In the genomic region with DNA sequence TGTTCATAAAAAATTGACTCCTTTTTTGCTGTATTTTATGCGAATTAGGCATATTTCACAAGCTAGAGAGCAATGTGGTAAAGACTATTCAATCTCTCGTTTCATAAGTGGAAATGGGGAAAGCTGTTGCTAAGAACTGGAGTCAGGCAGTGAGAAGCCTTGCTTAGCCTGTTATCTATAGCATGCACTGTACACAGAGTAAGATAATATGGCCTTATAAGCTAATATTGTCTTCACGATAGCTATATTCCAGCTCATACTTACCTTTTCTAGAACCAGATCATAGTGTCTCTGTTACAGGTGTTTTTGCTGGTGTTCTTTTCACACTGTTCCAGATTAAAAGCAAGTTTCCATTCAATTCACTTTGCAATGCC, we compare ENCODE assay signal across 7 mouse cellular contexts. TPM values are rescaled to one million over a fixed set of nuclear protein-coding genes. Genes with fewer than 3 reads are reported as not detected.
DNase-seq lines count a peak whose midpoint lies in the region; ATAC-seq and TF ChIP-seq lines count a peak whose summit lies in the region.

No protein-coding gene starts in this region.

- no peak for DNase-seq in layer of hippocampus, adult 2 months (ENCODE audit: low spot score in 2 of 2)
- no peak for DNase-seq in layer of hippocampus, postnatal 14 days (ENCODE audit: low spot score in 2 of 2)
- DNase-seq in embryonic facial prominence, embryonic 14.5 days (ENCODE audit: low spot score) = no peak
- no peak for DNase-seq in limb, embryonic 10.5 days (ENCODE audit: low spot score)
- no peak for DNase-seq in embryo, embryonic 10 days (ENCODE audit: low spot score)
- no peak for DNase-seq in ovary, adult 18-20 months (ENCODE audit: low spot score)

- H3K27me3 ChIP-seq in embryonic facial prominence, embryonic 14.5 days (replicated peaks; ENCODE audit: control insufficient read depth, insufficient read depth, low read length) = no peaks in the 10 kb centered on the region
- H3K27me3 ChIP-seq in limb, embryonic 10.5 days (ENCODE audit: low read depth, poor library complexity, severe bottlenecking) = no peaks in the 10 kb centered on the region
- H3K27me3 ChIP-seq in neural tube, embryonic 13.5 days = no peaks in the 10 kb centered on the region

- no peaks in the 10 kb centered on the region for H3K36me3 ChIP-seq in embryonic facial prominence, embryonic 14.5 days (ENCODE audit: control insufficient read depth, insufficient read depth, low read length)
- no peaks in the 10 kb centered on the region for H3K36me3 ChIP-seq in limb, embryonic 10.5 days
- no peaks in the 10 kb centered on the region for H3K36me3 ChIP-seq in neural tube, embryonic 13.5 days

- no peak for TF ChIP-seq CTCF in layer of hippocampus, adult 2 months (conservative IDR thresholded peaks at IDR 0.05)

- 62% methylated on average over 3 of the region's 3 CpGs for WGBS in embryonic facial prominence, embryonic 14.5 days
- WGBS in limb, embryonic 10.5 days = 73% methylated on average over 3 of the region's 3 CpGs
- 62% methylated on average over 3 of the region's 3 CpGs for whole genome bisulfite sequencing in neural tube, embryonic 13.5 days

- peak overlapping the region; percentile 60 for H3K4me2 ChIP-seq in embryonic facial prominence, embryonic 14.5 days (ENCODE audit: low read depth, low read length)
- H3K4me2 ChIP-seq in neural tube, embryonic 13.5 days = peak overlapping the region; percentile 62

- H3K27ac ChIP-seq in layer of hippocampus, adult 2 months = peak overlapping the region; percentile 99
- no peak overlapping the region for H3K27ac ChIP-seq in embryonic facial prominence, embryonic 14.5 days (replicated peaks; ENCODE audit: low read depth, low read length)
- H3K27ac ChIP-seq in limb, embryonic 10.5 days = no peak overlapping the region
- H3K27ac ChIP-seq in neural tube, embryonic 13.5 days (replicated peaks) = no peak overlapping the region

- H3K4me3 ChIP-seq in layer of hippocampus, adult 2 months = peak overlapping the region; percentile 94
- H3K4me3 ChIP-seq in embryonic facial prominence, embryonic 14.5 days (ENCODE audit: low read depth, low read length) = peak overlapping the region; percentile 81; the same call in 1 of the 2 replicates
- peak overlapping the region; percentile 93 for H3K4me3 ChIP-seq in limb, embryonic 10.5 days
- peak overlapping the region; percentile 75 for H3K4me3 ChIP-seq in neural tube, embryonic 13.5 days

- peaks cover 6% of the 10 kb centered on the region; the same call in 1 of the 2 replicates for H3K4me1 ChIP-seq in embryonic facial prominence, embryonic 14.5 days (ENCODE audit: control insufficient read depth, insufficient read depth, low read length)
- 0 out of 2 replicates have a peak, but pooled peaks cover 7% of the 10 kb centered on the region for H3K4me1 ChIP-seq in limb, embryonic 10.5 days
- peaks cover 29% of the 10 kb centered on the region for H3K4me1 ChIP-seq in neural tube, embryonic 13.5 days (replicated peaks)

- ATAC-seq in embryonic facial prominence, embryonic 14.5 days (ENCODE audit: low read depth) = no peak
- ATAC-seq in neural tube, embryonic 13.5 days (ENCODE audit: low read depth) = no peak

- H3K9ac ChIP-seq in embryonic facial prominence, embryonic 14.5 days (ENCODE audit: low read depth, low read length) = no peak overlapping the region
- H3K9ac ChIP-seq in neural tube, embryonic 13.5 days = peak overlapping the region; percentile 86; the same call in 1 of the 2 replicates

- H3K9me3 ChIP-seq in embryonic facial prominence, embryonic 14.5 days (ENCODE audit: control insufficient read depth, low read length) = no peaks in the 10 kb centered on the region
- H3K9me3 ChIP-seq in limb, embryonic 10.5 days (replicated peaks) = no peaks in the 10 kb centered on the region
- no peaks in the 10 kb centered on the region for H3K9me3 ChIP-seq in neural tube, embryonic 13.5 days

RNA-seq across cellular contexts. Expression of a gene that starts 0.7 kb away (rescaled TPM):
- 10 to 100 TPM; 30.9 to 37.6 TPM for total RNA-seq in layer of hippocampus, adult 2 months (2021)
- total RNA-seq in layer of hippocampus, postnatal 14 days (2021) = 10 to 100 TPM; 26.9 to 30.0 TPM
- 31.0 and 33.7 TPM in 2 replicates for polyA plus RNA-seq in embryonic facial prominence, embryonic 14.5 days (2014; fragmentation: Nextera tagmentation; extraction: Ambion mirVana)
- 31.6 and 33.6 TPM in 2 replicates for polyA plus RNA-seq in limb, embryonic 10.5 days (2016; fragmentation: Nextera tagmentation; extraction: Ambion mirVana)
- polyA plus RNA-seq in neural tube, embryonic 13.5 days (2015; fragmentation: Nextera tagmentation; extraction: Ambion mirVana) = 20.4 and 22.3 TPM in 2 replicates

RNA-seq across cellular contexts. Expression of a gene that starts 10.4 kb away (rescaled TPM):
- total RNA-seq in layer of hippocampus, adult 2 months (2021) = 10 to 100 TPM; 98.8 to 99.6 TPM
- 100 to 1,000 TPM in 1 of 2 experiments, 10 to 100 TPM in 1; 98.3 to 105 TPM for total RNA-seq in layer of hippocampus, postnatal 14 days (2021)
- polyA plus RNA-seq in embryonic facial prominence, embryonic 14.5 days (2014; fragmentation: Nextera tagmentation; extraction: Ambion mirVana) = 153 and 162 TPM in 2 replicates
- polyA plus RNA-seq in limb, embryonic 10.5 days (2016; fragmentation: Nextera tagmentation; extraction: Ambion mirVana) = 201 and 203 TPM in 2 replicates
- 178 and 184 TPM in 2 replicates for polyA plus RNA-seq in neural tube, embryonic 13.5 days (2015; fragmentation: Nextera tagmentation; extraction: Ambion mirVana)

RNA-seq across cellular contexts. Expression of a gene that starts 31.7 kb away (rescaled TPM):
- total RNA-seq in layer of hippocampus, adult 2 months (2021) = 10 to 100 TPM; 14.7 to 16.7 TPM
- total RNA-seq in layer of hippocampus, postnatal 14 days (2021) = 10 to 100 TPM; 18.7 to 18.8 TPM
- polyA plus RNA-seq in embryonic facial prominence, embryonic 14.5 days (2014; fragmentation: Nextera tagmentation; extraction: Ambion mirVana) = 77.4 and 77.5 TPM in 2 replicates
- polyA plus RNA-seq in limb, embryonic 10.5 days (2016; fragmentation: Nextera tagmentation; extraction: Ambion mirVana) = 38.7 and 46.9 TPM in 2 replicates
- polyA plus RNA-seq in neural tube, embryonic 13.5 days (2015; fragmentation: Nextera tagmentation; extraction: Ambion mirVana) = 60.1 and 68.3 TPM in 2 replicates
